Mouse (Mus musculus) bone marrow, adult 2 months (tissue): ENCODE measurements at regions not wholly inside any gene's neighbourhood (a gene's known extent, or its start where the extent isn't known, plus 50 kb on each side); places are given as distances from the start of the nearest gene placed in this dataset.

Source experiments
- H3K27ac ChIP-seq: fragments of 200-500 bp; 2 replicates; pipeline ENCODE4 v1.5.1; 2012; ENCODE audit warnings: low read depth, mild to moderate bottlenecking, control low read depth, inconsistent platforms, low read length; ENCODE audit not compliant: control insufficient read depth, poor library complexity, insufficient read depth
- H3K4me1 ChIP-seq: fragments of 200-500 bp; 2 replicates; pipeline ENCODE4 v1.6.1; 2011; ENCODE audit warnings: low read length; ENCODE audit not compliant: control insufficient read depth, insufficient read depth
- H3K4me3 ChIP-seq: fragments of 200-500 bp; replicated peaks from 2 replicates; pipeline ENCODE3; 2011; ENCODE audit warnings: mild to moderate bottlenecking, low read depth, low read length, control low read depth; ENCODE audit not compliant: control insufficient read depth
- CTCF ChIP-seq: fragments of 200-500 bp; IDR thresholded peaks from 2 replicates; pipeline ENCODE4 v1.5.1; 2011; ENCODE audit warnings: low read length, control low read depth; ENCODE audit not compliant: control insufficient read depth, insufficient read depth
- POLR2A ChIP-seq: fragments of 200-500 bp; IDR thresholded peaks from 2 replicates; pipeline ENCODE4 v1.6.1; 2011; ENCODE audit warnings: low read depth, mild to moderate bottlenecking, control low read depth, low read length, borderline replicate concordance; ENCODE audit not compliant: control insufficient read depth
- WGBS: fragments of 180-500 bp; shearing (Covaris S2); methylation state at CpG from one replicate; pipeline ENCODE4 v1.1.7; 2018; 5-methylcytosine and 5-hydroxymethylcytosine counted together

DNA sequence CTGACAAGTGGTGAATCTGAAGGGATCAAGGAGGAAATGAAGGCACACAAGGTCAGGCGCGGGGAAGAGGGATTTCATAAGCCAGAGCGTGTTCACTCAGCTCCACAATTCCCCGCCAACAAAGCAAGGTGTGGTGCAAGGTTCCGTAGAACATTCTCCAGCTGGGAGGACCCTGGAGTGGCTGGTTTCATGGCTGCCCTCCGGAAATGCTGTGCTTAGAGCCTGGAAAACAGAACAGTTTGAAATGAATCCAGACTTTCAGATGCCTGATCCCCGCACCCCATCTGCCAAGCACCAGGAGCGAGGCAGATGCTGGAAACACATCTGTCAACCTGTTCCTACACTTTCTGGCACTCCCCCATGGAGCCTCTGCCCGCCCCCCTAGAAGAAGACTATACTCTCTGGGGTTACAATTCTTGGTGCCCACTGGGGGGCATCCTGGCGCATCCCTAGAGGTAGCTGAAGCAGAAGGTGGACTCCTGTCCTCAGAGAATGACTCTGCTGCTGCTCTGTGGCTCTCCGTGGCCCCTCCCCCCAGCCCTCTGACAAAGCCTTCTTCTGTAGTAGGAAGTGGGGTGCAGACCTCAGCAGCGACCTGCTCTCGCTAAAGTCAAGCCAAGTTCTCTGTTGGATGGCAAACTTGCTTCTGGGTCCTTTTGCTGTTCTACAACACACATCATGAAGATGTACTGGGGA lies 54.5 kb upstream of the Mafb start:
- H3K27ac ChIP-seq, result no peak overlapping the region
- WGBS, result 36% methylated on average over 13 of the region's 13 CpGs
- no peaks in the 10 kb centered on the region for H3K4me1 ChIP-seq
- H3K4me3 ChIP-seq, result no peak overlapping the region
- no peak for TF ChIP-seq CTCF
- TF ChIP-seq POLR2A, result no peak

- Histone ChIP-seq H3K4me3 (no peak overlapping the region), H3K4me1 (no peaks in the 10 kb centered on the region), H3K27ac (no peak overlapping the region)
- WGBS, result 28% methylated on average over 7 of the region's 7 CpGs
- TF ChIP-seq POLR2A (no peak), CTCF (no peak)
These were observed 57.6 kb upstream of the Mafb start for GRCm38 (mm10) chr2:160424491-160424890.

- WGBS, result 29% methylated on average over 10 of the region's 10 CpGs
- Histone ChIP-seq H3K27ac (no peak overlapping the region), H3K4me1 (no peaks in the 10 kb centered on the region), H3K4me3 (no peak overlapping the region)
- TF ChIP-seq POLR2A (no peak), CTCF (no peak)
These were observed 60.6 kb upstream of the Mafb start for GRCm38 (mm10) chr2:160427431-160427830.

DNA sequence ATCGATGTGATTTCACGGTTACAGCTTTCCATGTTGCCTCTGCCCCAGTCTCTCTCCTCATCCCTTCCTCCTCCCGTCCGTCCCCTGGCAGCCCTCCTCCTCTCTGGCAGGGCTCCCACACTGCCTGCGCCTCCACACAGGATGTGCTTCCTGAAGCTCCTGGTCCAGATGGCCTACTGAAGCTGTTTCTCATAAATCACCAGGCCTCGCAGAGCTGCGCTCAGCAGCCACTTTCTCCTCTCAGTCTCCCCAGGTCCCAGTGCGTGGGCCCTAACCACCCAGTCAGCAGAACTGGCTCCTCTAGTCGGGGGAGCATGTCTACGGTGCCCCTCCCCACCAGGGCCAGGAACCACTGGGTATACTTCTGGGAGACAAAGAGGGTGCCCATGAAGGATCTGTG lies 66.4 kb upstream of the Mafb start:
- no peak overlapping the region for H3K27ac ChIP-seq
- H3K4me3 ChIP-seq, result no peak overlapping the region
- 38% methylated on average over 10 of the region's 10 CpGs for WGBS
- no peak for TF ChIP-seq POLR2A
- no peak for TF ChIP-seq CTCF
- no peaks in the 10 kb centered on the region; the same call in 1 of the 2 replicates for H3K4me1 ChIP-seq

- no peak overlapping the region for H3K4me3 ChIP-seq
- TF ChIP-seq CTCF (no peak), POLR2A (no peak)
- WGBS, result 50% methylated on average over 5 of the region's 5 CpGs
These were observed 67.8 kb upstream of the Mafb start for GRCm38 (mm10) chr2:160434701-160435100.

DNA sequence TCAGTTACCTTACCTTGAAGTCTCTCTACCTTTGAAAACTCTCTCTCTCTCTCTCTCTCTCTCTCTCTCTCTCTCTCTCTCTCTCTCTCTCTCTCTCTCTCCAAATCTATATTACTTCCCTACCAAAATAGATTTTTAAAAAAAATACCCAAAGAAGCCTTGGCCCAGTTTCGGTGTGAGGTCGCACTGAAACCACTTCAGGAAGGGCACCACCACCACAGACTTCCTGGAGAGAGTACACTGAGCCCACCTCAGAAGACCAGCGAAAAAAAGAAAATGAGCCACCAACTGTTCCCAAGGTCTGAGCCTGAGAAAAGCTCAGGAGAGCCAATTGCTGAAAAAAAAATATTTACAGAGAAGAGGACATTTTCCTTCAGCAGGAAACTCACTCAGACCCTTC lies 68.8 kb upstream of the Mafb start:
- Histone ChIP-seq H3K4me3 (no peak overlapping the region), H3K27ac (no peak overlapping the region), H3K4me1 (no peaks in the 10 kb centered on the region; the same call in 1 of the 2 replicates)
- no peak for TF ChIP-seq POLR2A
- no peak for TF ChIP-seq CTCF
- 0% methylated on average over 3 of the region's 3 CpGs for WGBS

More at GRCm38 (mm10) chr2:160434701-160435100, 67.8 kb upstream of the Mafb start:
- H3K27ac ChIP-seq, result no peak overlapping the region
- H3K4me1 ChIP-seq, result no peaks in the 10 kb centered on the region; the same call in 1 of the 2 replicates

DNA sequence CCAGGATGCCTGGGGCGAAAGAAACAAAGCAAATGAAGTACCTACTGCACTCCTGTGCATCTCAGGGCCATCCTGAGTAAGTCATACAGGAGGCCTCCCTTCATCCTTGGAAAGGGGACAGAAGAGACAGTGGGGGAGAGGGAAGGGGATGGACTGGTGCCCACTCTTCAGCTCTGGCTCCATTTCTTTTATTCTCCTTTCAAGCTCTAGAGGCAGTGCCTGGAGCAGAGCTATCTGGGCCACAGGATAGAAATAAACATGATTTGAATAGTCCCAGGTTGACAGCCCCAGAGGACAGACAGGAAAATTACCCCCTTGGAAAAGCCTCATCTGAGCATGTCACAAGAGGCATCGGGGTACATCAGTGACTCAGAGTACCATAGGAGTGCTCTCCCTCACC lies 72.2 kb upstream of the Mafb start:
- TF ChIP-seq POLR2A (no peak), CTCF (no peak)
- Histone ChIP-seq H3K4me1 (no peaks in the 10 kb centered on the region; the same call in 1 of the 2 replicates), H3K27ac (no peak overlapping the region), H3K4me3 (no peak overlapping the region)
- 74% methylated on average over 2 of the region's 2 CpGs for WGBS

DNA sequence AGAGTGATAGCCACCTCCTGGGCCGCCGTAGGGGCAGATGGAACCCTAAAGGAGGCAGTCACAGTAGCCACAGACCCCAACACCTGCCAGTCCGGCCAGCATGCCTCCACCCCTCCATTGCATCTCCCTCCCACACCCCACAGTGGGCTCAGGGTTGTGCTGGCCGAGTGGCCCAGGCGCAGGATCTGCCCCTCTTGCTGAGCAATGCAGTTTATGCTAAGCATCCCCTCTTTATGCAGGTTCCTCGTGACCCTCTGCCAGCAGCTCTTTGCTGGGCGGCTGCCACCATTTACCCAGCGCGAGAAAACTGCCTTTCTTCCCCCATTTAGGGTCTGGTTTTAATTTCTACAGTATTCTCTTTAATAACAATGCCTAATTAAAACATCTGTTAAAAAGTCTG lies 73.4 kb upstream of the Mafb start:
- TF ChIP-seq CTCF (no peak), POLR2A (no peak)
- Histone ChIP-seq H3K27ac (no peak overlapping the region), H3K4me1 (no peaks in the 10 kb centered on the region; the same call in 1 of the 2 replicates), H3K4me3 (no peak overlapping the region)
- 86% methylated on average over 9 of the region's 9 CpGs for WGBS
